Mouse (Mus musculus) stomach, embryonic 15.5 days (tissue): Measurements from ENCODE around the gene Itgb7. TPM values are rescaled to one million over a fixed set of nuclear protein-coding genes. Genes with fewer than 3 reads are reported as not detected.

Experiments
- polyA plus RNA-seq: library from polyadenylated mRNA; unstranded; fragments of >200 nt; fragmentation: Nextera tagmentation; extraction: Ambion mirVana; gene quantifications from 2 replicates; pipeline ENCODE4 v1.2.1, GENCODE M21; 2015

Itgb7 gene
- polyA plus RNA-seq, 1 experiment from 2014 or later: 9.6 TPM

Other genes starting within 250 kb of the Itgb7 start
- 916 and 929 TPM in 2 replicates for gene Krt8, start 227.5 kb downstream of the Itgb7 start, polyA plus RNA-seq
- 448 and 512 TPM in 2 replicates for gene Krt18, start 203.8 kb downstream of the Itgb7 start, polyA plus RNA-seq
- gene Eif4b, start 158.2 kb downstream of the Itgb7 start, polyA plus RNA-seq: 107 and 116 TPM in 2 replicates
- gene Tns2, start 131.5 kb downstream of the Itgb7 start, polyA plus RNA-seq: 34.6 and 34.7 TPM in 2 replicates
- gene Spryd3, start 95.7 kb downstream of the Itgb7 start, polyA plus RNA-seq: 25.0 and 25.2 TPM in 2 replicates
- 13.2 and 18.2 TPM in 2 replicates for gene Igfbp6, start 87.6 kb downstream of the Itgb7 start, polyA plus RNA-seq
- gene Soat2, start 81.4 kb downstream of the Itgb7 start, polyA plus RNA-seq: 5.9 and 6.2 TPM in 2 replicates
- gene Zfp740, start 28.7 kb downstream of the Itgb7 start, polyA plus RNA-seq: 44.5 and 52.7 TPM in 2 replicates
- 63.3 and 64.3 TPM in 2 replicates for gene Csad, start 27.2 kb downstream of the Itgb7 start, polyA plus RNA-seq
- 29.8 and 33.8 TPM in 2 replicates for gene Rarg, start 25.6 kb upstream of the Itgb7 start, polyA plus RNA-seq
- gene Gm9918, start 38.6 kb upstream of the Itgb7 start, polyA plus RNA-seq: 0.27 and 0.30 TPM in 2 replicates
- 66.3 and 66.4 TPM in 2 replicates for gene Mfsd5, start 47.5 kb upstream of the Itgb7 start, polyA plus RNA-seq
- 22.9 and 23.9 TPM in 2 replicates for gene Espl1, start 64.3 kb upstream of the Itgb7 start, polyA plus RNA-seq
- gene Pfdn5, start 94.2 kb upstream of the Itgb7 start, polyA plus RNA-seq: 322 TPM in 2 replicates
- gene Myg1, start 99.8 kb upstream of the Itgb7 start, polyA plus RNA-seq: 83.5 and 85.5 TPM in 2 replicates
- gene Aaas, start 118.8 kb upstream of the Itgb7 start, polyA plus RNA-seq: 55.9 and 67.0 TPM in 2 replicates
- 1.0 and 1.1 TPM in 2 replicates for gene Sp7, start 135.2 kb upstream of the Itgb7 start, polyA plus RNA-seq
- 9.6 and 9.7 TPM in 2 replicates for gene Sp1, start 174.2 kb upstream of the Itgb7 start, polyA plus RNA-seq
- gene Amhr2, start 213.4 kb upstream of the Itgb7 start, polyA plus RNA-seq: 0.90 and 1.3 TPM in 2 replicates
- 119 and 120 TPM in 2 replicates for gene Prr13, start 227.1 kb upstream of the Itgb7 start, polyA plus RNA-seq
- 182 and 192 TPM in 2 replicates for gene Pcbp2, start 238.6 kb upstream of the Itgb7 start, polyA plus RNA-seq